Mouse (Mus musculus) CH12.LX (cell line): ENCODE data around the gene Prss57.

Experiments
- POLR2A ChIP-seq: IDR thresholded peaks from 2 replicates; pipeline ENCODE4 v1.6.1; 2011; ENCODE audit warnings: low read depth, mild to moderate bottlenecking, improper control_type of control experiment, low read length
- RCOR1 ChIP-seq: conservative IDR thresholded peaks from 2 replicates; pipeline ENCODE4 v1.6.1; 2012; ENCODE audit warnings: low read depth, mild to moderate bottlenecking, inconsistent platforms, low read length, improper control_type of control experiment
- ZMIZ1 ChIP-seq: IDR thresholded peaks from 2 replicates; pipeline ENCODE4 v1.6.1; 2012; ENCODE audit warnings: low read depth, mild to moderate bottlenecking, inconsistent platforms, low read length, improper control_type of control experiment

- TF ChIP-seq RCOR1 (no peak), ZMIZ1 (no peak), POLR2A (no peak)
These were observed 13.1 kb upstream of the Prss57 start for GRCm38 (mm10) chr10:79803716-79804323.
